Mouse (Mus musculus): Measurements from ENCODE around the gene Tox3.

- TF ChIP-seq CTCF (IDR thresholded peaks at IDR 0.05; ENCODE audit: control insufficient read depth, insufficient read depth, insufficient read length) (no peak), MYOG (IDR thresholded peaks at IDR 0.05; ENCODE audit: control insufficient read depth, extremely low read depth, insufficient read length) (no peak), MAX (IDR thresholded peaks at IDR 0.05) (no peak), USF1 (IDR thresholded peaks at IDR 0.05; ENCODE audit: low read depth) (no peak), MYOD1 (IDR thresholded peaks at IDR 0.05; ENCODE audit: control insufficient read depth, insufficient read length, low read depth) (no peak), CEBPB (IDR thresholded peaks at IDR 0.05; ENCODE audit: low read depth) (no peak)
These were observed 1.8 kb downstream of the Tox3 start for GRCm38 (mm10) chr8:90346138-90346879.
